Mouse (Mus musculus): ENCODE measurements around the gene Gucy2d. TPM values are rescaled to one million over a fixed set of nuclear protein-coding genes. Genes with fewer than 3 reads are reported as not detected.

Gucy2d gene
- polyA plus RNA-seq, 1 experiment from 2014 or later = not detected

- H3K27me3 ChIP-seq (ENCODE audit: control insufficient read depth, insufficient read depth, low read length) = no peaks in the 10 kb centered on the region
- ATAC-seq (ENCODE audit: low FRiP score, low TSS enrichment) (no peak), DNase-seq (no peak)
- no peak overlapping the region for H3K27ac ChIP-seq (replicated peaks; ENCODE audit: low read depth, low read length)
- no peak overlapping the region for H3K4me2 ChIP-seq (ENCODE audit: low read length)
- no peaks in the 10 kb centered on the region for H3K4me1 ChIP-seq (ENCODE audit: control insufficient read depth, insufficient read depth, low read length)
- no peaks in the 10 kb centered on the region for H3K36me3 ChIP-seq (ENCODE audit: control insufficient read depth, insufficient read depth, low read length)
- H3K9me3 ChIP-seq (ENCODE audit: control insufficient read depth, low read length) = no peaks in the 10 kb centered on the region
- WGBS = 72% methylated on average over 3 of the region's 3 CpGs
- no peak overlapping the region for H3K4me3 ChIP-seq (replicated peaks; ENCODE audit: low read depth, low read length)
- no peak overlapping the region for H3K9ac ChIP-seq (replicated peaks; ENCODE audit: low read length)
These were observed 28.9 kb downstream of the Gucy2d start for GRCm38 (mm10) chr7:98469089-98469488.

GRCm38 (mm10) chr7:98472529-98472928 lies 32.3 kb downstream of the Gucy2d start:
- H3K9ac ChIP-seq (replicated peaks; ENCODE audit: low read length) = no peak overlapping the region
- WGBS = 83% methylated on average over 2 of the region's 2 CpGs
- no peaks in the 10 kb centered on the region for H3K36me3 ChIP-seq (ENCODE audit: control insufficient read depth, insufficient read depth, low read length)
- H3K27me3 ChIP-seq (ENCODE audit: control insufficient read depth, insufficient read depth, low read length) = no peaks in the 10 kb centered on the region
- no peaks in the 10 kb centered on the region for H3K4me1 ChIP-seq (ENCODE audit: control insufficient read depth, insufficient read depth, low read length)
- H3K4me3 ChIP-seq (replicated peaks; ENCODE audit: low read depth, low read length) = no peak overlapping the region
- no peaks in the 10 kb centered on the region for H3K9me3 ChIP-seq (ENCODE audit: control insufficient read depth, low read length)
- H3K27ac ChIP-seq (replicated peaks; ENCODE audit: low read depth, low read length) = no peak overlapping the region
- ATAC-seq (ENCODE audit: low FRiP score, low TSS enrichment) (no peak), DNase-seq (no peak)
- H3K4me2 ChIP-seq (ENCODE audit: low read length) = no peak overlapping the region

GRCm38 (mm10) chr7:98474558-98474957 lies 34.3 kb downstream of the Gucy2d start:
- Histone ChIP-seq H3K27me3 (ENCODE audit: control insufficient read depth, insufficient read depth, low read length) (no peaks in the 10 kb centered on the region), H3K4me3 (replicated peaks; ENCODE audit: low read depth, low read length) (no peak overlapping the region), H3K27ac (replicated peaks; ENCODE audit: low read depth, low read length) (no peak overlapping the region), H3K4me2 (ENCODE audit: low read length) (no peak overlapping the region), H3K36me3 (ENCODE audit: control insufficient read depth, insufficient read depth, low read length) (no peaks in the 10 kb centered on the region), H3K4me1 (ENCODE audit: control insufficient read depth, insufficient read depth, low read length) (no peaks in the 10 kb centered on the region), H3K9me3 (ENCODE audit: control insufficient read depth, low read length) (no peaks in the 10 kb centered on the region), H3K9ac (replicated peaks; ENCODE audit: low read length) (no peak overlapping the region)
- no peak for ATAC-seq (ENCODE audit: low FRiP score, low TSS enrichment)
- DNase-seq = no peak
- 90% methylated on average over 1 of the region's 1 CpGs for WGBS

GRCm38 (mm10) chr7:98477153-98477552 lies 36.9 kb downstream of the Gucy2d start:
- Histone ChIP-seq H3K4me2 (ENCODE audit: low read length) (no peak overlapping the region), H3K36me3 (ENCODE audit: control insufficient read depth, insufficient read depth, low read length) (no peaks in the 10 kb centered on the region), H3K9me3 (ENCODE audit: control insufficient read depth, low read length) (no peaks in the 10 kb centered on the region), H3K27ac (replicated peaks; ENCODE audit: low read depth, low read length) (no peak overlapping the region), H3K4me3 (replicated peaks; ENCODE audit: low read depth, low read length) (no peak overlapping the region), H3K27me3 (ENCODE audit: control insufficient read depth, insufficient read depth, low read length) (no peaks in the 10 kb centered on the region), H3K4me1 (ENCODE audit: control insufficient read depth, insufficient read depth, low read length) (no peaks in the 10 kb centered on the region), H3K9ac (replicated peaks; ENCODE audit: low read length) (no peak overlapping the region)
- 89% methylated on average over 4 of the region's 4 CpGs for WGBS
- DNase-seq (no peak), ATAC-seq (ENCODE audit: low FRiP score, low TSS enrichment) (no peak)

- DNase-seq (no peak), ATAC-seq (ENCODE audit: low FRiP score, low TSS enrichment) (no peak)
- no peak overlapping the region for H3K9ac ChIP-seq (replicated peaks; ENCODE audit: low read length)
- no peaks in the 10 kb centered on the region for H3K4me1 ChIP-seq (ENCODE audit: control insufficient read depth, insufficient read depth, low read length)
- H3K4me3 ChIP-seq (replicated peaks; ENCODE audit: low read depth, low read length) = no peak overlapping the region
- no peak overlapping the region for H3K27ac ChIP-seq (replicated peaks; ENCODE audit: low read depth, low read length)
- no peaks in the 10 kb centered on the region for H3K9me3 ChIP-seq (ENCODE audit: control insufficient read depth, low read length)
- H3K36me3 ChIP-seq (ENCODE audit: control insufficient read depth, insufficient read depth, low read length) = no peaks in the 10 kb centered on the region
- 92% methylated on average over 1 of the region's 1 CpGs for WGBS
- no peak overlapping the region for H3K4me2 ChIP-seq (ENCODE audit: low read length)
- no peaks in the 10 kb centered on the region for H3K27me3 ChIP-seq (ENCODE audit: control insufficient read depth, insufficient read depth, low read length)
These were observed 40.3 kb downstream of the Gucy2d start for GRCm38 (mm10) chr7:98480481-98480880.

GRCm38 (mm10) chr7:98481066-98481734 lies 41.0 kb downstream of the Gucy2d start:
- DNase-seq (peak; percentile 90), ATAC-seq (ENCODE audit: low FRiP score, low TSS enrichment) (peak; percentile 73)
- WGBS = 6% methylated on average over 9 of the region's 9 CpGs
- Histone ChIP-seq H3K36me3 (ENCODE audit: control insufficient read depth, insufficient read depth, low read length) (no peaks in the 10 kb centered on the region), H3K4me3 (replicated peaks; ENCODE audit: low read depth, low read length) (no peak overlapping the region), H3K4me1 (ENCODE audit: control insufficient read depth, insufficient read depth, low read length) (no peaks in the 10 kb centered on the region), H3K4me2 (ENCODE audit: low read length) (no peak overlapping the region), H3K9ac (replicated peaks; ENCODE audit: low read length) (no peak overlapping the region), H3K27ac (replicated peaks; ENCODE audit: low read depth, low read length) (no peak overlapping the region), H3K9me3 (ENCODE audit: control insufficient read depth, low read length) (no peaks in the 10 kb centered on the region), H3K27me3 (ENCODE audit: control insufficient read depth, insufficient read depth, low read length) (no peaks in the 10 kb centered on the region)

GRCm38 (mm10) chr7:98481861-98482260 lies 41.6 kb downstream of the Gucy2d start:
- peaks cover 3% of the 10 kb centered on the region; the same call in 1 of the 2 replicates for H3K4me1 ChIP-seq (ENCODE audit: control insufficient read depth, insufficient read depth, low read length)
- H3K9ac ChIP-seq (replicated peaks; ENCODE audit: low read length) = no peak overlapping the region
- no peak overlapping the region for H3K4me3 ChIP-seq (replicated peaks; ENCODE audit: low read depth, low read length)
- WGBS = 86% methylated on average over 8 of the region's 8 CpGs
- no peak overlapping the region for H3K4me2 ChIP-seq (ENCODE audit: low read length)
- H3K36me3 ChIP-seq (ENCODE audit: control insufficient read depth, insufficient read depth, low read length) = no peaks in the 10 kb centered on the region
- no peak overlapping the region for H3K27ac ChIP-seq (replicated peaks; ENCODE audit: low read depth, low read length)
- no peaks in the 10 kb centered on the region for H3K27me3 ChIP-seq (ENCODE audit: control insufficient read depth, insufficient read depth, low read length)
- DNase-seq = no peak
- no peaks in the 10 kb centered on the region for H3K9me3 ChIP-seq (ENCODE audit: control insufficient read depth, low read length)
- no peak for ATAC-seq (ENCODE audit: low FRiP score, low TSS enrichment)

- WGBS = 60% methylated on average over 12 of the region's 12 CpGs
- no peak overlapping the region for H3K9ac ChIP-seq (replicated peaks; ENCODE audit: low read length)
- no peak overlapping the region for H3K4me2 ChIP-seq (ENCODE audit: low read length)
These were observed 42.5 kb downstream of the Gucy2d start for GRCm38 (mm10) chr7:98482551-98483267.

GRCm38 (mm10) chr7:98483268-98483607 lies 43.0 kb downstream of the Gucy2d start:
- no peak overlapping the region for H3K9ac ChIP-seq (replicated peaks; ENCODE audit: low read length)

More at GRCm38 (mm10) chr7:98482551-98483267, 42.5 kb downstream of the Gucy2d start:
- Histone ChIP-seq H3K4me3 (replicated peaks; ENCODE audit: low read depth, low read length) (no peak overlapping the region), H3K27me3 (ENCODE audit: control insufficient read depth, insufficient read depth, low read length) (no peaks in the 10 kb centered on the region), H3K36me3 (ENCODE audit: control insufficient read depth, insufficient read depth, low read length) (no peaks in the 10 kb centered on the region), H3K27ac (replicated peaks; ENCODE audit: low read depth, low read length) (no peak overlapping the region), H3K4me1 (ENCODE audit: control insufficient read depth, insufficient read depth, low read length) (peaks cover 3% of the 10 kb centered on the region; the same call in 1 of the 2 replicates), H3K9me3 (ENCODE audit: control insufficient read depth, low read length) (no peaks in the 10 kb centered on the region)
- DNase-seq (no peak), ATAC-seq (ENCODE audit: low FRiP score, low TSS enrichment) (no peak)

More at GRCm38 (mm10) chr7:98483268-98483607, 43.0 kb downstream of the Gucy2d start:
- Histone ChIP-seq H3K4me2 (ENCODE audit: low read length) (no peak overlapping the region), H3K36me3 (ENCODE audit: control insufficient read depth, insufficient read depth, low read length) (no peaks in the 10 kb centered on the region), H3K9me3 (ENCODE audit: control insufficient read depth, low read length) (no peaks in the 10 kb centered on the region), H3K4me3 (replicated peaks; ENCODE audit: low read depth, low read length) (no peak overlapping the region), H3K27ac (replicated peaks; ENCODE audit: low read depth, low read length) (no peak overlapping the region), H3K27me3 (ENCODE audit: control insufficient read depth, insufficient read depth, low read length) (no peaks in the 10 kb centered on the region), H3K4me1 (ENCODE audit: control insufficient read depth, insufficient read depth, low read length) (peaks cover 3% of the 10 kb centered on the region; the same call in 1 of the 2 replicates)
- ATAC-seq (ENCODE audit: low FRiP score, low TSS enrichment) (no peak), DNase-seq (no peak)
- WGBS = 40% methylated on average over 8 of the region's 8 CpGs

All from midbrain, embryonic 14.5 days (tissue).